Mouse (Mus musculus) liver, adult 2 months (tissue): Measurements from ENCODE around the gene Mrpl35.

Experiments
- CTCF ChIP-seq: fragments of 200-500 bp; IDR thresholded peaks from 2 replicates; pipeline ENCODE4 v1.5.1; 2011; ENCODE audit warnings: low read depth, low read length, control low read depth
- POLR2A ChIP-seq: fragments of 200-500 bp; IDR thresholded peaks from 2 replicates; pipeline ENCODE4 v1.6.1; 2011; ENCODE audit warnings: low read length, control low read depth; ENCODE audit not compliant: insufficient read depth; ENCODE audit errors: extremely low read depth

DNA sequence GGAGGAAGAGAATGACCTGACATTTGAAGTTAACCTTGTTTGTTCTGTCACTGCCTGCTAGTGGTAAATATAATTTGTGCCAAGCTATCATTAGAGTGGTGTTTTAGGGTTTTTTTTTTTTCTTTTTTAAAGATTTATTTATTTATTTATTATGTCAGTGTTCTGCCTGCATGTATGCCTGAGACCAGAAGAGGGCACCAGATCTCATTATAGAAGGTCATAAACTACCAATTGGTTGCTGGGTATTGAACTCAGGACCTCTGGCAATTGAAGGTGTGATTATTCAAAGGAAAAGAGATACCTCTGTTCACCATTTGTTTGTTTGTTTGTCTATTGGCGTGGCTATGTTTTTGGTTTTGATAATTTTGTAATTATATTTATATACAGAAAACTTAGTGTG, 42.0 kb upstream of the Mrpl35 start:
- TF ChIP-seq POLR2A (no peak), CTCF (0 out of 2 replicates have a peak, but pooled peaks have one; percentile 7)
